Mouse (Mus musculus) limb, embryonic 13.5 days (tissue): Measurements from ENCODE around the gene Rep15. TPM values are rescaled to one million over a fixed set of nuclear protein-coding genes. Genes with fewer than 3 reads are reported as not detected.

Source experiments
- ATAC-seq: fragments of 200-750 bp; cut with Nextera tagmentation; 2 replicates; pipeline ENCODE4 v1.8.0; 2017; ENCODE audit warnings: low read depth, moderate number of reproducible peaks, moderate TSS enrichment; ENCODE audit not compliant: low FRiP score
- H3K27ac ChIP-seq: fragments of 300-500 bp; sonication (generic); 2 replicates; pipeline ENCODE4 v1.5.1; 2015; ENCODE audit warnings: inconsistent platforms, mild to moderate bottlenecking, moderate library complexity
- H3K27me3 ChIP-seq: fragments of 300-500 bp; sonication (generic); 2 replicates; pipeline ENCODE4 v1.6.1; 2015; ENCODE audit warnings: mild to moderate bottlenecking, inconsistent platforms
- H3K36me3 ChIP-seq: fragments of 300-500 bp; sonication (generic); 2 replicates; pipeline ENCODE4 v1.6.1; 2015; ENCODE audit warnings: inconsistent platforms, mild to moderate bottlenecking, moderate library complexity
- H3K4me1 ChIP-seq: fragments of 300-500 bp; sonication (generic); 2 replicates; pipeline ENCODE4 v1.6.1; 2015; ENCODE audit warnings: inconsistent platforms
- H3K4me2 ChIP-seq: fragments of 300-500 bp; sonication (generic); replicated peaks from 2 replicates; pipeline ENCODE4 v1.6.1; 2015; ENCODE audit warnings: inconsistent platforms, mild to moderate bottlenecking, moderate library complexity
- H3K4me3 ChIP-seq: fragments of 300-500 bp; sonication (generic); 2 replicates; pipeline ENCODE4 v1.5.1; 2015; ENCODE audit warnings: moderate library complexity, mild to moderate bottlenecking, inconsistent platforms
- H3K9ac ChIP-seq: fragments of 300-500 bp; sonication (generic); 2 replicates; pipeline ENCODE4 v1.6.1; 2015; ENCODE audit warnings: mild to moderate bottlenecking, inconsistent platforms
- H3K9me3 ChIP-seq: fragments of 300-500 bp; sonication (generic); 2 replicates; pipeline ENCODE4 v1.6.1; 2016; ENCODE audit warnings: inconsistent platforms
- WGBS: fragments of 180-500 bp; shearing (Covaris S2); methylation state at CpG from one replicate; pipeline ENCODE4 v1.1.7; 2015; 5-methylcytosine and 5-hydroxymethylcytosine counted together
- polyA plus RNA-seq: library from polyadenylated mRNA; unstranded; fragments of >200 nt; fragmentation: Nextera tagmentation; extraction: Ambion mirVana; gene quantifications from 2 replicates; pipeline ENCODE4 v1.2.1, GENCODE M21; 2015

The Rep15 gene
- polyA plus RNA-seq, 1 experiment from 2014 or later, result 1.3 TPM

GRCm38 (mm10) chr6:147011555-147011954, 20.8 kb upstream of the Rep15 start:
- H3K9ac ChIP-seq, result no peak overlapping the region
- ATAC-seq, result no peak
- H3K27me3 ChIP-seq, result no peaks in the 10 kb centered on the region
- peaks cover 12% of the 10 kb centered on the region for H3K4me1 ChIP-seq
- H3K4me2 ChIP-seq, result no peak overlapping the region
- H3K36me3 ChIP-seq, result peaks cover 60% of the 10 kb centered on the region
- no peak overlapping the region for H3K4me3 ChIP-seq
- H3K9me3 ChIP-seq, result no peaks in the 10 kb centered on the region
- 73% methylated on average over 6 of the region's 6 CpGs for WGBS
- peak overlapping the region; percentile 35; the same call in 1 of the 2 replicates for H3K27ac ChIP-seq

GRCm38 (mm10) chr6:147011977-147012376, 20.4 kb upstream of the Rep15 start:
- Histone ChIP-seq H3K4me3 (no peak overlapping the region), H3K9ac (no peak overlapping the region), H3K4me1 (peaks cover 12% of the 10 kb centered on the region), H3K27ac (0 out of 2 replicates have a peak overlapping the region, but pooled peaks have one; percentile 35), H3K27me3 (no peaks in the 10 kb centered on the region), H3K9me3 (no peaks in the 10 kb centered on the region), H3K36me3 (peaks cover 60% of the 10 kb centered on the region), H3K4me2 (no peak overlapping the region)
- no peak for ATAC-seq
- 61% methylated on average over 6 of the region's 6 CpGs for WGBS

GRCm38 (mm10) chr6:147013546-147013945, 18.8 kb upstream of the Rep15 start:
- H3K4me3 ChIP-seq, result no peak overlapping the region
- no peak overlapping the region for H3K27ac ChIP-seq
- H3K9ac ChIP-seq, result no peak overlapping the region
- no peaks in the 10 kb centered on the region for H3K27me3 ChIP-seq
- ATAC-seq, result no peak
- peaks cover 60% of the 10 kb centered on the region for H3K36me3 ChIP-seq
- peaks cover 12% of the 10 kb centered on the region for H3K4me1 ChIP-seq
- H3K4me2 ChIP-seq, result no peak overlapping the region
- no peaks in the 10 kb centered on the region for H3K9me3 ChIP-seq
- 85% methylated on average over 1 of the region's 1 CpGs for WGBS

GRCm38 (mm10) chr6:147017906-147018305, 14.5 kb upstream of the Rep15 start:
- Histone ChIP-seq H3K4me1 (no peaks in the 10 kb centered on the region), H3K9ac (no peak overlapping the region), H3K9me3 (no peaks in the 10 kb centered on the region), H3K4me3 (no peak overlapping the region), H3K4me2 (no peak overlapping the region), H3K36me3 (peaks cover 78% of the 10 kb centered on the region), H3K27me3 (no peaks in the 10 kb centered on the region), H3K27ac (no peak overlapping the region)
- no peak for ATAC-seq
- 85% methylated on average over 4 of the region's 4 CpGs for WGBS

GRCm38 (mm10) chr6:147018364-147018763, 14.0 kb upstream of the Rep15 start:
- Histone ChIP-seq H3K4me1 (no peaks in the 10 kb centered on the region), H3K36me3 (peaks cover 82% of the 10 kb centered on the region), H3K9ac (no peak overlapping the region), H3K4me2 (no peak overlapping the region), H3K27ac (no peak overlapping the region), H3K9me3 (no peaks in the 10 kb centered on the region), H3K27me3 (no peaks in the 10 kb centered on the region), H3K4me3 (no peak overlapping the region)
- ATAC-seq, result no peak
- 91% methylated on average over 5 of the region's 5 CpGs for WGBS

DNA sequence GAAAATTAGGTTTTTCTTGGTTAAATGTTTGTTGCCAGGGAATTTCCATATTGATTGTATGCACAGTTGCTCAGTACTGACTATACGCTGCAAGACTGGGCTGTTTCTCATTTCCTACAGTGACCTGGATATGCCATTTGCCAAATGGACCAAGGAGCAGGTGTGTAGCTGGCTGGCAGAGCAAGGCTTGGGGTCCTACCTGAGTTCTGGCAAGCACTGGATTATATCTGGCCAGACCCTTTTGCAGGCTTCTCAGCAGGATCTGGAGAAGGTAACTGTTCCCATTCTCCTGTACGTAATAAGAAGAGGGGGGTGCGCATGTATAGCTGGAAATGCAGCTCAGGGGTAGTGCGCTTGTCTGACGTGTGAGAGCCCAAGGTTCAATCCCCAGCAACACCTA, 11.2 kb upstream of the Rep15 start:
- Histone ChIP-seq H3K36me3 (peaks cover 78% of the 10 kb centered on the region), H3K9me3 (no peaks in the 10 kb centered on the region), H3K4me3 (no peak overlapping the region), H3K9ac (no peak overlapping the region), H3K27me3 (no peaks in the 10 kb centered on the region), H3K27ac (no peak overlapping the region), H3K4me2 (no peak overlapping the region), H3K4me1 (no peaks in the 10 kb centered on the region)
- no peak for ATAC-seq
- WGBS, result 89% methylated on average over 5 of the region's 5 CpGs

- ATAC-seq, result no peak
- WGBS, result 84% methylated on average over 16 of the region's 16 CpGs
Measured at GRCm38 (mm10) chr6:147022375-147023132, 9.8 kb upstream of the Rep15 start.

GRCm38 (mm10) chr6:147023133-147023395, 9.3 kb upstream of the Rep15 start:
- H3K9ac ChIP-seq, result no peak overlapping the region
- no peak overlapping the region for H3K27ac ChIP-seq
- ATAC-seq, result no peak
- no peak overlapping the region for H3K4me2 ChIP-seq
- no peaks in the 10 kb centered on the region for H3K4me1 ChIP-seq
- no peaks in the 10 kb centered on the region for H3K27me3 ChIP-seq
- peaks cover 76% of the 10 kb centered on the region for H3K36me3 ChIP-seq
- no peak overlapping the region for H3K4me3 ChIP-seq
- no peaks in the 10 kb centered on the region for H3K9me3 ChIP-seq
- 96% methylated on average over 2 of the region's 2 CpGs for WGBS

More at GRCm38 (mm10) chr6:147022375-147023132, 9.8 kb upstream of the Rep15 start:
- Histone ChIP-seq H3K9me3 (no peaks in the 10 kb centered on the region), H3K4me1 (no peaks in the 10 kb centered on the region), H3K27me3 (no peaks in the 10 kb centered on the region), H3K4me2 (no peak overlapping the region), H3K27ac (no peak overlapping the region), H3K36me3 (peaks cover 77% of the 10 kb centered on the region), H3K4me3 (no peak overlapping the region), H3K9ac (no peak overlapping the region)

GRCm38 (mm10) chr6:147023568-147023967, 8.8 kb upstream of the Rep15 start:
- Histone ChIP-seq H3K9me3 (no peaks in the 10 kb centered on the region), H3K4me1 (no peaks in the 10 kb centered on the region), H3K27ac (no peak overlapping the region), H3K27me3 (no peaks in the 10 kb centered on the region), H3K36me3 (peaks cover 71% of the 10 kb centered on the region), H3K4me3 (no peak overlapping the region), H3K4me2 (no peak overlapping the region), H3K9ac (no peak overlapping the region)
- no peak for ATAC-seq

GRCm38 (mm10) chr6:147024761-147025160, 7.6 kb upstream of the Rep15 start:
- H3K27ac ChIP-seq, result no peak overlapping the region
- WGBS, result 92% methylated on average over 3 of the region's 3 CpGs
- no peaks in the 10 kb centered on the region for H3K27me3 ChIP-seq
- no peak for ATAC-seq
- no peak overlapping the region for H3K4me3 ChIP-seq
- no peak overlapping the region for H3K9ac ChIP-seq
- no peaks in the 10 kb centered on the region for H3K4me1 ChIP-seq
- H3K36me3 ChIP-seq, result peaks cover 69% of the 10 kb centered on the region
- no peak overlapping the region for H3K4me2 ChIP-seq
- H3K9me3 ChIP-seq, result no peaks in the 10 kb centered on the region

DNA sequence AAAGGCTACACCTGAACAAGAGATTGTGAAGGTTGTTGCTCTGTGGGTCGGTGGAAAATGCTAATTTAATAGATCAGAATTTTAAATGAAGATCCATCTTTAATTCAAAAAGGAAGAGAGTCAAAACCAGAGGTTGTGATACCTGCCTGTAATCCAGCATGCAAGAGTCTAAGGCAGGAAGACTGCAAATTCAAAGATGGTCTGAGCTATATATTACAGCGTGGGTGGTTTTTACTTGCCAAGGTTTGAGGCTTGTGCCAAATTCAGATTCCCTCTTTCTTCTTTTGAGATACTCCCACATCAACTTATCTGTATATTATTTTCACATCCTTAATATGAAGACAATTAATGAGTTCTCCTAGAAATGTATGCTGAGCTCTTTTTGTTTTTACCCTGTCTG, 4.0 kb upstream of the Rep15 start:
- H3K36me3 ChIP-seq, result peaks cover 67% of the 10 kb centered on the region
- H3K9me3 ChIP-seq, result no peaks in the 10 kb centered on the region
- 85% methylated on average over 2 of the region's 2 CpGs for WGBS
- H3K4me3 ChIP-seq, result no peak overlapping the region
- H3K4me1 ChIP-seq, result no peaks in the 10 kb centered on the region
- no peak for ATAC-seq
- H3K27me3 ChIP-seq, result no peaks in the 10 kb centered on the region
- no peak overlapping the region for H3K27ac ChIP-seq
- H3K9ac ChIP-seq, result no peak overlapping the region
- H3K4me2 ChIP-seq, result no peak overlapping the region

- Histone ChIP-seq H3K36me3 (peaks cover 62% of the 10 kb centered on the region), H3K27ac (no peak overlapping the region)
Measured at GRCm38 (mm10) chr6:147029591-147029990, 2.8 kb upstream of the Rep15 start.

More at GRCm38 (mm10) chr6:147029591-147029990, 2.8 kb upstream of the Rep15 start:
- 95% methylated on average over 9 of the region's 9 CpGs for WGBS
- H3K4me3 ChIP-seq, result no peak overlapping the region
- H3K4me1 ChIP-seq, result no peaks in the 10 kb centered on the region
- H3K4me2 ChIP-seq, result no peak overlapping the region
- ATAC-seq, result no peak
- H3K27me3 ChIP-seq, result no peaks in the 10 kb centered on the region
- no peaks in the 10 kb centered on the region for H3K9me3 ChIP-seq
- no peak overlapping the region for H3K9ac ChIP-seq
